Mouse (Mus musculus) embryonic facial prominence, embryonic 14.5 days (tissue): ENCODE measurements at regions not wholly inside any gene's neighbourhood (a gene's known extent, or its start where the extent isn't known, plus 50 kb on each side); places are given as distances from the start of the nearest gene placed in this dataset.
A peak's percentile ranks its signal among the peaks of the same experiment; 100 is the strongest.

Experiments
- ATAC-seq: fragments of 200-750 bp; cut with Nextera tagmentation; 2 replicates; pipeline ENCODE4 v1.8.0; 2017; ENCODE audit warnings: low read depth, moderate number of reproducible peaks, moderate TSS enrichment
- DNase-seq: peaks from one replicate; pipeline ENCODE4 v3.0.0-alpha.2; 2015; ENCODE audit warnings: low spot score
- H3K27ac ChIP-seq: fragments of 300-500 bp; sonication (generic); replicated peaks from 2 replicates; pipeline ENCODE4 v1.5.1; 2014; ENCODE audit warnings: low read depth, mild to moderate bottlenecking, low read length, moderate library complexity
- H3K27me3 ChIP-seq: fragments of 300-500 bp; sonication (generic); replicated peaks from 2 replicates; pipeline ENCODE4 v1.6.1; 2014; ENCODE audit warnings: low read length; ENCODE audit not compliant: control insufficient read depth, insufficient read depth
- H3K36me3 ChIP-seq: fragments of 300-500 bp; sonication (generic); 2 replicates; pipeline ENCODE4 v1.6.1; 2014; ENCODE audit warnings: low read length, mixed read lengths; ENCODE audit not compliant: control insufficient read depth, insufficient read depth
- H3K4me1 ChIP-seq: fragments of 300-500 bp; sonication (generic); 2 replicates; pipeline ENCODE4 v1.6.1; 2014; ENCODE audit warnings: antibody characterized with exemption, low read length; ENCODE audit not compliant: control insufficient read depth, insufficient read depth
- H3K4me2 ChIP-seq: fragments of 300-500 bp; sonication (generic); 2 replicates; pipeline ENCODE4 v1.6.1; 2014; ENCODE audit warnings: low read depth, mild to moderate bottlenecking, low read length, moderate library complexity, mixed read lengths
- H3K4me3 ChIP-seq: fragments of 300-500 bp; sonication (generic); 2 replicates; pipeline ENCODE4 v1.5.1; 2014; ENCODE audit warnings: low read depth, mild to moderate bottlenecking, low read length
- H3K9ac ChIP-seq: fragments of 300-500 bp; sonication (generic); 2 replicates; pipeline ENCODE4 v1.6.1; 2014; ENCODE audit warnings: low read depth, mild to moderate bottlenecking, low read length, moderate library complexity, mixed read lengths
- H3K9me3 ChIP-seq: fragments of 300-500 bp; sonication (generic); 2 replicates; pipeline ENCODE4 v1.6.1; 2016; ENCODE audit warnings: low read length; ENCODE audit not compliant: control insufficient read depth
- WGBS: fragments of 180-500 bp; shearing (Covaris S2); extraction: QIAGEN DNeasy Blood & Tissue Kit; methylation state at CpG from one replicate; pipeline ENCODE4 v1.1.7; 2014; 5-methylcytosine and 5-hydroxymethylcytosine counted together

GRCm38 (mm10) chr7:84800966-84801365, 52.4 kb upstream of the Olfr291 start:
- Histone ChIP-seq H3K27ac (no peak overlapping the region), H3K9me3 (no peaks in the 10 kb centered on the region), H3K27me3 (no peaks in the 10 kb centered on the region), H3K4me2 (no peak overlapping the region), H3K4me3 (no peak overlapping the region), H3K36me3 (no peaks in the 10 kb centered on the region), H3K9ac (no peak overlapping the region), H3K4me1 (no peaks in the 10 kb centered on the region)
- DNase-seq, result no peak
- WGBS, result 35% methylated on average over 12 of the region's 12 CpGs
- no peak for ATAC-seq

- H3K4me1 ChIP-seq, result no peaks in the 10 kb centered on the region
- no peak overlapping the region for H3K27ac ChIP-seq
- H3K4me3 ChIP-seq, result no peak overlapping the region
- no peak for ATAC-seq
- H3K4me2 ChIP-seq, result no peak overlapping the region
- H3K9me3 ChIP-seq, result no peaks in the 10 kb centered on the region
- peak; percentile 24 for DNase-seq
- H3K27me3 ChIP-seq, result no peaks in the 10 kb centered on the region
- 9% methylated on average over 1 of the region's 1 CpGs for WGBS
- no peak overlapping the region for H3K9ac ChIP-seq
- H3K36me3 ChIP-seq, result no peaks in the 10 kb centered on the region
Measured at GRCm38 (mm10) chr7:84794655-84795054, 58.7 kb upstream of the Olfr291 start.

- no peaks in the 10 kb centered on the region for H3K9me3 ChIP-seq
- peak overlapping the region; percentile 47 for H3K4me3 ChIP-seq
- DNase-seq, result peak; percentile 86
- peak overlapping the region; percentile 60 for H3K9ac ChIP-seq
- under 1% methylated on average over 30 of the region's 30 CpGs for WGBS
- peak; percentile 96 for ATAC-seq
- no peaks in the 10 kb centered on the region for H3K4me1 ChIP-seq
- no peaks in the 10 kb centered on the region for H3K36me3 ChIP-seq
- peak overlapping the region; percentile 59 for H3K4me2 ChIP-seq
- H3K27ac ChIP-seq, result no peak overlapping the region; the same call in 1 of the 2 replicates
- no peaks in the 10 kb centered on the region for H3K27me3 ChIP-seq
Measured at GRCm38 (mm10) chr7:84779276-84779825, 74.0 kb upstream of the Olfr291 start.

- no peaks in the 10 kb centered on the region for H3K9me3 ChIP-seq
- H3K4me3 ChIP-seq, result no peak overlapping the region
- no peaks in the 10 kb centered on the region for H3K4me1 ChIP-seq
- H3K36me3 ChIP-seq, result no peaks in the 10 kb centered on the region
- ATAC-seq, result no peak
- DNase-seq, result no peak
- no peaks in the 10 kb centered on the region for H3K27me3 ChIP-seq
- no peak overlapping the region for H3K4me2 ChIP-seq
- no peak overlapping the region for H3K9ac ChIP-seq
- no peak overlapping the region for H3K27ac ChIP-seq
Measured at GRCm38 (mm10) chr7:84777696-84778095, 75.7 kb upstream of the Olfr291 start.

GRCm38 (mm10) chr7:84756261-84756660, 66.5 kb upstream of the Zfand6 start:
- Histone ChIP-seq H3K27ac (no peak overlapping the region), H3K4me3 (no peak overlapping the region), H3K9me3 (no peaks in the 10 kb centered on the region), H3K27me3 (no peaks in the 10 kb centered on the region), H3K36me3 (no peaks in the 10 kb centered on the region), H3K4me1 (no peaks in the 10 kb centered on the region), H3K9ac (no peak overlapping the region), H3K4me2 (no peak overlapping the region)
- DNase-seq, result peak; percentile 9
- 68% methylated on average over 3 of the region's 3 CpGs for WGBS
- ATAC-seq, result peak; percentile 70; the same call in 1 of the 2 replicates

- no peak for DNase-seq
- Histone ChIP-seq H3K4me1 (no peaks in the 10 kb centered on the region), H3K36me3 (no peaks in the 10 kb centered on the region), H3K27ac (no peak overlapping the region), H3K9ac (no peak overlapping the region), H3K27me3 (no peaks in the 10 kb centered on the region), H3K4me2 (no peak overlapping the region), H3K9me3 (no peaks in the 10 kb centered on the region), H3K4me3 (no peak overlapping the region)
- WGBS, result 71% methylated on average over 1 of the region's 1 CpGs
- no peak for ATAC-seq
Measured at GRCm38 (mm10) chr7:84753361-84753760, 63.6 kb upstream of the Zfand6 start.

- peak overlapping the region; percentile 56 for H3K4me2 ChIP-seq
- 1% methylated on average over 21 of the region's 21 CpGs for WGBS
Measured at GRCm38 (mm10) chr7:84749434-84750301, 59.9 kb upstream of the Zfand6 start.

GRCm38 (mm10) chr7:84747847-84748246, 58.1 kb upstream of the Zfand6 start:
- no peaks in the 10 kb centered on the region for H3K36me3 ChIP-seq
- H3K9me3 ChIP-seq, result no peaks in the 10 kb centered on the region
- ATAC-seq (no peak), DNase-seq (no peak)
- H3K4me3 ChIP-seq, result no peak overlapping the region
- no peak overlapping the region for H3K4me2 ChIP-seq
- no peak overlapping the region for H3K9ac ChIP-seq
- no peaks in the 10 kb centered on the region for H3K4me1 ChIP-seq
- H3K27me3 ChIP-seq, result no peaks in the 10 kb centered on the region
- H3K27ac ChIP-seq, result no peak overlapping the region
- 33% methylated on average over 1 of the region's 1 CpGs for WGBS

More at GRCm38 (mm10) chr7:84749434-84750301, 59.9 kb upstream of the Zfand6 start:
- DNase-seq, result peak; percentile 78
- Histone ChIP-seq H3K4me3 (peak overlapping the region; percentile 39), H3K27ac (no peak overlapping the region), H3K27me3 (no peaks in the 10 kb centered on the region), H3K9me3 (no peaks in the 10 kb centered on the region), H3K36me3 (no peaks in the 10 kb centered on the region), H3K4me1 (no peaks in the 10 kb centered on the region), H3K9ac (peak overlapping the region; percentile 39; the same call in 1 of the 2 replicates)
- peak; percentile 81 for ATAC-seq
